Mouse (Mus musculus): ENCODE measurements at regions not wholly inside any gene's neighbourhood (a gene's known extent, or its start where the extent isn't known, plus 50 kb on each side); places are given as distances from the start of the nearest gene placed in this dataset.

- no peaks in the 10 kb centered on the region for H3K36me3 ChIP-seq (ENCODE audit: control insufficient read depth)
- no peaks in the 10 kb centered on the region for H3K9me3 ChIP-seq (ENCODE audit: control insufficient read depth, low read length)
- H3K4me1 ChIP-seq (ENCODE audit: control insufficient read depth) = peaks cover 5% of the 10 kb centered on the region
- no peak overlapping the region for H3K4me3 ChIP-seq (replicated peaks)
- no peaks in the 10 kb centered on the region for H3K27me3 ChIP-seq (ENCODE audit: control insufficient read depth)
- TF ChIP-seq TAL1 (IDR thresholded peaks at IDR 0.05; ENCODE audit: low read length) (no peak), GATA1 (IDR thresholded peaks at IDR 0.05; ENCODE audit: low read length) (no peak)
Observed at GRCm38 (mm10) chr13:107829861-107830260, 214.4 kb upstream of the Smim15 start.

- H3K9me3 ChIP-seq (ENCODE audit: control insufficient read depth, low read length) = no peaks in the 10 kb centered on the region
- no peaks in the 10 kb centered on the region for H3K27me3 ChIP-seq (ENCODE audit: control insufficient read depth)
- no peaks in the 10 kb centered on the region for H3K4me1 ChIP-seq (ENCODE audit: control insufficient read depth)
- TF ChIP-seq GATA1 (IDR thresholded peaks at IDR 0.05; ENCODE audit: low read length) (no peak), TAL1 (IDR thresholded peaks at IDR 0.05; ENCODE audit: low read length) (no peak)
- H3K36me3 ChIP-seq (ENCODE audit: control insufficient read depth) = no peaks in the 10 kb centered on the region
- H3K4me3 ChIP-seq (replicated peaks) = no peak overlapping the region
Observed at GRCm38 (mm10) chr13:107825636-107826035, 218.6 kb upstream of the Smim15 start.

GRCm38 (mm10) chr13:107823342-107823741 lies 220.9 kb upstream of the Smim15 start:
- Histone ChIP-seq H3K36me3 (ENCODE audit: control insufficient read depth) (no peaks in the 10 kb centered on the region), H3K9me3 (ENCODE audit: control insufficient read depth, low read length) (no peaks in the 10 kb centered on the region), H3K27me3 (ENCODE audit: control insufficient read depth) (no peaks in the 10 kb centered on the region), H3K4me1 (ENCODE audit: control insufficient read depth) (no peaks in the 10 kb centered on the region), H3K4me3 (replicated peaks) (no peak overlapping the region)
- TF ChIP-seq GATA1 (IDR thresholded peaks at IDR 0.05; ENCODE audit: low read length) = no peak
- no peak for TF ChIP-seq TAL1 (IDR thresholded peaks at IDR 0.05; ENCODE audit: low read length)

DNA sequence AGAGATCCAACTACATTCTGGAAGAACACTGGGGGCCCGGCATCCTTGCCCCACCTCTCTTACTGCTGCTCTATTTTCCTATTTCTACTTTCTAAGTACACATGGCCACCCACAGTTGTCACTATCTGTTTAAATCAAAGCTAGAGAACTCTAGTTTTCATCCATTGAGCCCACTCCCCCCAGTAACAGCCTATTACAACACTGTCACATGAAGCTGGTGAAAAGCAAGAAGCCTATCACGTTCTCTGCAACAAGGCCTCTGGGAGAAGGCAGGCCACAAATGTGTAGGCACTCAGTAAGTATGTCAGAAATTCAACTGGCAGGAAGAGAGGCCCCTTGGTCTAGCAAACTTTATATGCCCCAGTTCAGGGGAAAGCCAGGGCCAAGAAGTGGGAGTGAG lies 222.0 kb upstream of the Smim15 start:
- Histone ChIP-seq H3K4me3 (replicated peaks) (no peak overlapping the region), H3K36me3 (ENCODE audit: control insufficient read depth) (no peaks in the 10 kb centered on the region), H3K4me1 (ENCODE audit: control insufficient read depth) (no peaks in the 10 kb centered on the region), H3K9me3 (ENCODE audit: control insufficient read depth, low read length) (no peaks in the 10 kb centered on the region), H3K27me3 (ENCODE audit: control insufficient read depth) (no peaks in the 10 kb centered on the region)
- no peak for TF ChIP-seq TAL1 (IDR thresholded peaks at IDR 0.05; ENCODE audit: low read length)
- TF ChIP-seq GATA1 (IDR thresholded peaks at IDR 0.05; ENCODE audit: low read length) = no peak

DNA sequence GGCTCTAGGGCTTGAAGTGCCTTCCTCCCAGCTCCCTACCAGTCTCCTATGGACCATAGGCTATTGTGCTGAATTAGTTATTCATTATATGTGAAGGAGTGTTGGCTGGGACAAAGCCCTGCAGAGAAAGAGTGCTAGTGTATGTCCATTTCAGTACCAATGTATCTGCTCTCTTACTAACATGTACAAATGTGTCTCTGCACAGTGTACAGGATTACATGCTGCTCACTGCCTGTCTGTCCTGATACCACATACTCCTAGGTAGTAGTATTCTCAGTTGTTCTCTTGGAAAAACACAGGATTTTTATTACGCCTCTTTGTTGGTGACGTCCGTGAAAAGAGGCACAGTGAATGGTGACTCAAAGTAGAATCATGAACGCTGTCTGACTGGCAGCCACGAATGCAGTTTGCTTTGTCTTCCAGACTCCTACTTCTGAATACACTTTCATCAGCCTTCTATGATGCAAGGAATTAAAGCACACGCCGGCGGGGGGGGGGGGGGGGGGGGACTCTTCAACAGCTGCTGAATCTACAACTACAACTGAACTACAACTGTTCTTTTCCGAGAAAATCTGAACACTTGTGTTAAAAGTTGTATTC lies 230.6 kb upstream of the Smim15 start:
- no peaks in the 10 kb centered on the region for H3K36me3 ChIP-seq (ENCODE audit: control insufficient read depth)
- no peaks in the 10 kb centered on the region for H3K27me3 ChIP-seq (ENCODE audit: control insufficient read depth)
- TF ChIP-seq GATA1 (IDR thresholded peaks at IDR 0.05; ENCODE audit: low read length) (no peak), TAL1 (IDR thresholded peaks at IDR 0.05; ENCODE audit: low read length) (no peak)
- no peaks in the 10 kb centered on the region for H3K9me3 ChIP-seq (ENCODE audit: control insufficient read depth, low read length)
- H3K4me1 ChIP-seq (ENCODE audit: control insufficient read depth) = no peaks in the 10 kb centered on the region
- no peak overlapping the region for H3K4me3 ChIP-seq (replicated peaks)

DNA sequence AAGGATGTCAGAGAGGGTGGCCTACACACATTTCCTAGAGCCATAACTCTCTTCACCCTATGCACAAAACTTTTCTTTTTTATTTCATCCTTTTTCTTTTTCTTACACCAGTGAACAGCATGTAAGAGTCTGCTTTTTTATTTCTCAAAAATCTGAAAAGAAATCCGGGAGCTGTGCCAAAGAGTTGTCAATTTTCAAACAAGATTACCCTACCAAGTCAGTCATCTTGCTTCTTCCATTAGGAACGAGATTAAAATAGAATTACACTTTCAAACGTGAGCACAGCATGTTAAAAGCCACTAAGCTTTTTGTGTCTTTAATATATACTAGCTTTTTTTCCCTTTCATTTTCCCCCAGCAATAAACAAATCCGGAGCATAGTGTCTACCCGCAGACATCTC lies 232.2 kb upstream of the Smim15 start:
- Histone ChIP-seq H3K9me3 (ENCODE audit: control insufficient read depth, low read length) (no peaks in the 10 kb centered on the region), H3K27me3 (ENCODE audit: control insufficient read depth) (no peaks in the 10 kb centered on the region), H3K36me3 (ENCODE audit: control insufficient read depth) (no peaks in the 10 kb centered on the region), H3K4me1 (ENCODE audit: control insufficient read depth) (no peaks in the 10 kb centered on the region), H3K4me3 (replicated peaks) (no peak overlapping the region)
- no peak for TF ChIP-seq TAL1 (IDR thresholded peaks at IDR 0.05; ENCODE audit: low read length)
- TF ChIP-seq GATA1 (IDR thresholded peaks at IDR 0.05; ENCODE audit: low read length) = no peak

- no peaks in the 10 kb centered on the region for H3K27me3 ChIP-seq (ENCODE audit: control insufficient read depth)
- H3K36me3 ChIP-seq (ENCODE audit: control insufficient read depth) = no peaks in the 10 kb centered on the region
- H3K9me3 ChIP-seq (ENCODE audit: control insufficient read depth, low read length) = no peaks in the 10 kb centered on the region
- no peak overlapping the region for H3K4me3 ChIP-seq (replicated peaks)
- no peak for TF ChIP-seq TAL1 (IDR thresholded peaks at IDR 0.05; ENCODE audit: low read length)
- TF ChIP-seq GATA1 (IDR thresholded peaks at IDR 0.05; ENCODE audit: low read length) = no peak
- H3K4me1 ChIP-seq (ENCODE audit: control insufficient read depth) = no peaks in the 10 kb centered on the region
Observed at GRCm38 (mm10) chr13:107810802-107811192, 233.4 kb upstream of the Smim15 start.

- Histone ChIP-seq H3K36me3 (ENCODE audit: control insufficient read depth) (no peaks in the 10 kb centered on the region), H3K4me1 (ENCODE audit: control insufficient read depth) (no peaks in the 10 kb centered on the region), H3K9me3 (ENCODE audit: control insufficient read depth, low read length) (no peaks in the 10 kb centered on the region), H3K27me3 (ENCODE audit: control insufficient read depth) (no peaks in the 10 kb centered on the region), H3K4me3 (replicated peaks) (no peak overlapping the region)
- TF ChIP-seq GATA1 (IDR thresholded peaks at IDR 0.05; ENCODE audit: low read length) (no peak), TAL1 (IDR thresholded peaks at IDR 0.05; ENCODE audit: low read length) (no peak)
Observed at GRCm38 (mm10) chr13:107810060-107810801, 234.0 kb upstream of the Smim15 start.

GRCm38 (mm10) chr13:107808961-107809360 lies 235.3 kb upstream of the Smim15 start:
- Histone ChIP-seq H3K4me3 (replicated peaks) (no peak overlapping the region), H3K36me3 (ENCODE audit: control insufficient read depth) (no peaks in the 10 kb centered on the region), H3K4me1 (ENCODE audit: control insufficient read depth) (no peaks in the 10 kb centered on the region), H3K9me3 (ENCODE audit: control insufficient read depth, low read length) (peaks cover 2% of the 10 kb centered on the region; the same call in 1 of the 2 replicates), H3K27me3 (ENCODE audit: control insufficient read depth) (no peaks in the 10 kb centered on the region)
- TF ChIP-seq TAL1 (IDR thresholded peaks at IDR 0.05; ENCODE audit: low read length) (no peak), GATA1 (IDR thresholded peaks at IDR 0.05; ENCODE audit: low read length) (no peak)
